Comparison of ENCODE assay signal across 8 mouse cellular contexts in genomic region chr7:80160293-80160944, GRCm38 (mm10). TPM values are rescaled to one million over a fixed set of nuclear protein-coding genes. Genes with fewer than 3 reads are reported as not detected.
DNase-seq lines count a peak whose midpoint lies in the region; TF ChIP-seq lines count a peak whose summit lies in the region.
"Had no signal": no experiment of that assay in that cellular context is flagged by ENCODE, and none has a peak within 500 bp of the region (broad histone marks: within the 10 kb centered on the region; RNA-seq: fewer than 3 reads in every experiment).

No protein-coding gene starts in this region.

- WGBS in small intestine, adult 2 months = 11% methylated on average over 7 of the region's 7 CpGs

- peaks cover 37% of the 10 kb centered on the region for H3K4me1 ChIP-seq in small intestine, adult 2 months (ENCODE audit: control insufficient read depth, insufficient read depth, insufficient read length, low read length)

- no peaks in the 10 kb centered on the region for H3K36me3 ChIP-seq in small intestine, adult 2 months (ENCODE audit: control insufficient read depth, insufficient read depth, low read length)
- H3K36me3 ChIP-seq: midbrain, embryonic 13.5 days had no signal

- peak overlapping the region; percentile 74; the same call in 1 of the 2 replicates for H3K27ac ChIP-seq in layer of hippocampus, adult 2 months
- peak overlapping the region; percentile 94 for H3K27ac ChIP-seq in small intestine, adult 2 months (ENCODE audit: insufficient read depth, low read depth, low read length)
- H3K27ac ChIP-seq: midbrain, embryonic 13.5 days had no signal

- TF ChIP-seq CTCF in layer of hippocampus, adult 2 months (conservative IDR thresholded peaks at IDR 0.05) = no peak
- no peak for TF ChIP-seq CTCF in small intestine, adult 2 months (IDR thresholded peaks at IDR 0.05; ENCODE audit: extremely low read depth, insufficient read length, insufficient replicate concordance, low read depth, low read length)

- no peaks in the 10 kb centered on the region for H3K27me3 ChIP-seq in small intestine, adult 2 months (ENCODE audit: control insufficient read depth, insufficient read depth, low read length)
- H3K27me3 ChIP-seq: midbrain, embryonic 13.5 days had no signal

- H3K4me3 ChIP-seq in layer of hippocampus, adult 2 months = no peak overlapping the region
- no peak overlapping the region for H3K4me3 ChIP-seq in small intestine, adult 2 months (ENCODE audit: low read depth, low read length)
- H3K4me3 ChIP-seq: midbrain, embryonic 13.5 days had no signal

- no peak for TF ChIP-seq POLR2A in small intestine, adult 2 months (IDR thresholded peaks at IDR 0.05; ENCODE audit: low read depth, low read length)

- no peak for DNase-seq in layer of hippocampus, adult 2 months (ENCODE audit: low spot score in 2 of 2)
- no peak for DNase-seq in layer of hippocampus, adult 18-20 months (ENCODE audit: low spot score in 2 of 2)
- peak; percentile 85 for DNase-seq in fat pad, adult 2 months (ENCODE audit: extremely low read depth, low read depth, low spot score)
- peak; percentile 82 for DNase-seq in kidney, postnatal 14 days
- DNase-seq in right cerebral cortex, adult 2 months (ENCODE audit: low spot score in 2 of 2) = no peak
- DNase-seq in cerebellum, adult 9-11 months = no peak

RNA-seq across cellular contexts. Expression of gene Sema4b, which starts 26.2 kb away (rescaled TPM):
- 10 to 100 TPM; 25.7 to 27.5 TPM for total RNA-seq in layer of hippocampus, adult 2 months (2021)
- 10 to 100 TPM; 22.0 to 23.6 TPM for total RNA-seq in layer of hippocampus, adult 18-20 months (2021)
- 47.9 and 84.4 TPM in 2 replicates for polyA plus RNA-seq in small intestine, adult 2 months (2012; rRNA removed)

RNA-seq across cellular contexts. Expression of gene Idh2, which starts 45.2 kb away (rescaled TPM):
- total RNA-seq in layer of hippocampus, adult 2 months (2021) = 10 to 100 TPM; 63.8 to 69.8 TPM
- 10 to 100 TPM; 65.3 to 66.5 TPM for total RNA-seq in layer of hippocampus, adult 18-20 months (2021)
- 57.2 and 82.3 TPM in 2 replicates for polyA plus RNA-seq in small intestine, adult 2 months (2012; rRNA removed)

Comparison
In these comparisons a context has a peak if more than half of its experiments do, and no peak if none do; other contexts are left out.
1. DNase-seq: peak in fat pad, adult 2 months (single experiment) and kidney, postnatal 14 days (single experiment); none in layer of hippocampus, adult 2 months (0 of 2), layer of hippocampus, adult 18-20 months (0 of 2), right cerebral cortex, adult 2 months (0 of 2) and cerebellum, adult 9-11 months (single experiment).